Mouse (Mus musculus) CD4-positive, CD25-positive, alpha-beta regulatory T cell, adult 2 months (primary cell): ENCODE measurements at regions not wholly inside any gene's neighbourhood (a gene's known extent, or its start where the extent isn't known, plus 50 kb on each side); places are given as distances from the start of the nearest gene placed in this dataset.

ENCODE experiments used
- DNase-seq: peaks from one replicate; pipeline ENCODE4 v3.0.0-alpha.2; 2012; ENCODE audit warnings: low read depth, low spot score

- no peak for DNase-seq
These were observed 465.0 kb upstream of the Jag1 start for GRCm38 (mm10) chr2:137581491-137581890.

- DNase-seq, result no peak
These were observed 459.3 kb upstream of the Jag1 start for GRCm38 (mm10) chr2:137575750-137576149.

GRCm38 (mm10) chr2:137574845-137575449 lies 458.5 kb upstream of the Jag1 start:
- DNase-seq, result no peak

- no peak for DNase-seq
These were observed 454.7 kb upstream of the Jag1 start for GRCm38 (mm10) chr2:137571146-137571545.

- DNase-seq, result no peak
These were observed 450.2 kb upstream of the Jag1 start for GRCm38 (mm10) chr2:137566619-137567018.

GRCm38 (mm10) chr2:137564064-137564624 lies 447.7 kb upstream of the Jag1 start:
- no peak for DNase-seq

GRCm38 (mm10) chr2:137560366-137560765 lies 443.9 kb upstream of the Jag1 start:
- no peak for DNase-seq

GRCm38 (mm10) chr2:137553871-137554270 lies 437.4 kb upstream of the Jag1 start:
- DNase-seq, result no peak

- DNase-seq, result no peak
These were observed 420.1 kb upstream of the Jag1 start for GRCm38 (mm10) chr2:137536581-137536980.

- no peak for DNase-seq
These were observed 399.8 kb upstream of the Jag1 start for GRCm38 (mm10) chr2:137516271-137516670.

- no peak for DNase-seq
These were observed 398.6 kb upstream of the Jag1 start for GRCm38 (mm10) chr2:137515043-137515442.

- no peak for DNase-seq
These were observed 397.6 kb upstream of the Jag1 start for GRCm38 (mm10) chr2:137513895-137514506.

- DNase-seq, result no peak
These were observed 394.3 kb upstream of the Jag1 start for GRCm38 (mm10) chr2:137510671-137511235.

- no peak for DNase-seq
These were observed 384.8 kb upstream of the Jag1 start for GRCm38 (mm10) chr2:137501236-137501635.

- no peak for DNase-seq
These were observed 381.2 kb upstream of the Jag1 start for GRCm38 (mm10) chr2:137497616-137498015.

GRCm38 (mm10) chr2:137493600-137493999 lies 377.2 kb upstream of the Jag1 start:
- DNase-seq, result no peak

GRCm38 (mm10) chr2:137489181-137489682 lies 372.8 kb upstream of the Jag1 start:
- no peak for DNase-seq

GRCm38 (mm10) chr2:137468769-137469168 lies 352.3 kb upstream of the Jag1 start:
- DNase-seq, result no peak

- DNase-seq, result no peak
These were observed 340.8 kb upstream of the Jag1 start for GRCm38 (mm10) chr2:137457061-137457753.

GRCm38 (mm10) chr2:137456436-137456835 lies 340.0 kb upstream of the Jag1 start:
- DNase-seq, result no peak

GRCm38 (mm10) chr2:137446919-137447318 lies 330.5 kb upstream of the Jag1 start:
- DNase-seq, result no peak

GRCm38 (mm10) chr2:137437741-137438140 lies 321.3 kb upstream of the Jag1 start:
- DNase-seq, result no peak
